Mouse (Mus musculus) lung, adult 2 months (tissue): ENCODE results near the gene Pmepa1.

ENCODE experiments used
- CTCF ChIP-seq: fragments of 200-500 bp; IDR thresholded peaks from 2 replicates; pipeline ENCODE4 v1.5.1; 2011; ENCODE audit warnings: mild to moderate bottlenecking, low read length, control low read depth; ENCODE audit not compliant: insufficient read depth
- POLR2A ChIP-seq: fragments of 200-500 bp; IDR thresholded peaks from 2 replicates; pipeline ENCODE4 v1.6.1; 2011; ENCODE audit warnings: low read depth, mild to moderate bottlenecking, control low read depth, low read length, borderline replicate concordance; ENCODE audit errors: extremely low read depth

GRCm38 (mm10) chr2:173307984-173308383 lies 31.7 kb upstream of the Pmepa1 start:
- TF ChIP-seq CTCF, result no peak
- no peak for TF ChIP-seq POLR2A
